In the genomic region with DNA sequence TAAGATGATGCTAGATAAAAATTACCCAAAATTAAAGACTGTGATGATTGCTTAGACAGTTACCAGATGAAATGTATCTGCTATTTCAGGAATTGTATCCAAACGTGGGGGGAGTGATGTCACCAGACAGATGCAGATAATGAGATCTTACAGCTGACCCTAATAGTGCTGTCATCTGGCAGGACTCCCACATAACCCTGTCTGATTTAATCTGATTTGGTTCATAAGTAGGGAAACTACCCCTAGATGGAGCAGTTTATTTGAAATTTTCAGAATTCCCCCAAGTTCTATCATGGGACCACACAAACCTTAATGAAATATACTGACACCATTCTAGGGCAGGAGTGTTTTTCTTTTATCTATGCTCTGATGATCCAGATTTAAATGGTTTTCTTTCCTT, we compare ENCODE assay signal across 21 mouse cellular contexts.
"Had no signal": no experiment of that assay in that cellular context is flagged by ENCODE, and none has a peak within 500 bp of the region (broad histone marks: within the 10 kb centered on the region; RNA-seq: fewer than 3 reads in every experiment).

No protein-coding gene starts in this region.

- H3K9me3 ChIP-seq: kidney, embryonic 15.5 days; liver, embryonic 13.5 days; midbrain, embryonic 12.5 days; neural tube, embryonic 12.5 days; neural tube, embryonic 15.5 days had no signal

- H3K27me3 ChIP-seq: kidney, embryonic 15.5 days; liver, embryonic 13.5 days; neural tube, embryonic 12.5 days; neural tube, embryonic 15.5 days had no signal

- H3K36me3 ChIP-seq: kidney, embryonic 15.5 days; liver, embryonic 13.5 days; midbrain, embryonic 12.5 days; neural tube, embryonic 12.5 days; neural tube, embryonic 15.5 days had no signal

- H3K4me3 ChIP-seq: kidney, embryonic 15.5 days; left cerebral cortex, adult 2 months; liver, embryonic 13.5 days; midbrain, embryonic 12.5 days; myocyte; neural tube, embryonic 12.5 days; neural tube, embryonic 15.5 days had no signal

- DNase-seq: kidney, adult 8-10 months; kidney, postnatal 14 days; kidney, postnatal 4 days; layer of hippocampus, postnatal 36 days; liver, embryonic 13.5 days; lung, adult 2 months; right cerebral cortex, postnatal 14 days; right cerebral cortex, postnatal 4 days; thymus, adult 2 months; thymus, postnatal 14 days; thymus, postnatal 4 days had no signal

- H3K27ac ChIP-seq: kidney, embryonic 15.5 days; left cerebral cortex, adult 2 months; liver, embryonic 13.5 days; midbrain, embryonic 12.5 days; neural tube, embryonic 12.5 days; neural tube, embryonic 15.5 days; stomach, postnatal 0 days had no signal

- H3K4me1 ChIP-seq: kidney, embryonic 15.5 days; liver, embryonic 13.5 days; midbrain, embryonic 12.5 days; neural tube, embryonic 12.5 days; neural tube, embryonic 15.5 days had no signal

- H3K9ac ChIP-seq: kidney, embryonic 15.5 days; liver, embryonic 13.5 days; midbrain, embryonic 12.5 days; neural tube, embryonic 12.5 days; neural tube, embryonic 15.5 days had no signal

- ATAC-seq: intestine, postnatal 0 days; lung, postnatal 0 days; midbrain, embryonic 16.5 days had no signal

- H3K4me2 ChIP-seq: kidney, embryonic 15.5 days; liver, embryonic 13.5 days; midbrain, embryonic 12.5 days; neural tube, embryonic 12.5 days; neural tube, embryonic 15.5 days had no signal
